Mouse (Mus musculus): ENCODE data around the gene Morf4l2.
"Not testable (repeated sequence)": the region's sequence is repeated elsewhere in the genome, so short reads cannot be mapped to it uniquely, and the experiment has no call there.

Gene Morf4l2

GRCm38 (mm10) chrX:136693196-136693595 is 50.3 kb downstream of the Morf4l2 start:
- DNase-seq = no peak

- DNase-seq = no peak
These were observed 51.2 kb downstream of the Morf4l2 start for GRCm38 (mm10) chrX:136692294-136692675.

DNA sequence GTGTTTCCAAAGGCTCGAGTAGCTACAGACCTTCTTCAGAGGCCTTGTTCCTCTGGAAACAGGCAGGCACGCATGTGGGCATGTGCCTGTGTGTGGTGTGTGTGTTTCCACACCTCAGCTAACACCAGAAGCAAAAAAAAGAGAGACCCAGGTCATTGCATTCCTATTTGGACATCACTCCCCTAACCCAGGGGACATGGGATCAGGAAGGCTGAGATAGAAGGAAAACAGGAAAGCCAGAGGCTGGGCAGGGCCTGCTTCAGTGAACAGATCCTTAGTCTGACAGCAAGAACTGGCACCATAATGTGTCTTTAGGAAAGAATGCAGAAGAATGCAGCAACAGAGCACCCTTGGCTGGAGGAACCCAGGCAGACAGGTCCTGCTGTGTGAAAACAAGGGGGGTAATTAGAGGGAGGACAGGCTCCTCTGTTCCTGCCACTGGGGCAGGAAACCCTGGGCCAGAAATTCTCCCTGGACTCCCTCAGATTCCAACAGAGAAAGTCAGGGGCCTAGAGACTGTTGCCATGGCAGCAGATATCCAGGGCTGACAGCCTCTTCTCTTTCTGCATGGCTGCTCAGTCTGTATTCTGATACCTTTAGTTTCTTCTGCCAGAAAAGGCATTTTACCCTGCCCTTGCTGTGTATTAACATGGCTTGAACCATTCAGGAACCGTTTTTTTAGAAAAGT is 51.7 kb downstream of the Morf4l2 start:
- DNase-seq = not testable (repeated sequence)

Data from right cerebral cortex, postnatal 14 days (tissue).